Mouse (Mus musculus) left cerebral cortex, adult 11 months (tissue): Measurements from ENCODE around the gene Tsen15.

Source experiments
- DNase-seq: peaks from one replicate; pipeline ENCODE4 v3.0.0; 2022; ENCODE audit warnings: low spot score

The Tsen15 gene

GRCm38 (mm10) chr1:152386188-152386835 is at the start of gene Tsen15:
TSS of gene Tsen15 (minus strand) at chr1:152386688.
- DNase-seq, result peak; percentile 73

GRCm38 (mm10) chr1:152434166-152434565 is 47.7 kb upstream of the Tsen15 start:
- no peak for DNase-seq

DNA sequence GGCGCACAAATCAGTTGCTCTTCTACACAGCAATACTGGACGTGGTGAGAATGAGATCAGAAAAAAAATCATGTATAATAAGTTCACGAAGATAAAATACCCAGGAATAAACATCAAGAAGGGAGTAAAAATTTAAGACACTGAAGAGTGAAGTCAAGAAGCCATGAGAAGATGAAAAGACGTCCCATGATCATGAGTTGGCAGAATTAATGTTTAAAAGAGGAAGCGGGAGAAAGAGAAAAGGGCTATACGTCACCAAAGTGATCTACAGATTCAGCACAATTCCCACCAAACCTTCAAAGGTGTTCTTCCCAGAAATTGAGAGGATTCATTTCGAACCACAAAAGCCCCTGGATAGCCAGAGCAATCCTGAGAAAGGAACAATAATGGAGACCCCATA is 43.3 kb upstream of the Tsen15 start:
- no peak for DNase-seq

DNA sequence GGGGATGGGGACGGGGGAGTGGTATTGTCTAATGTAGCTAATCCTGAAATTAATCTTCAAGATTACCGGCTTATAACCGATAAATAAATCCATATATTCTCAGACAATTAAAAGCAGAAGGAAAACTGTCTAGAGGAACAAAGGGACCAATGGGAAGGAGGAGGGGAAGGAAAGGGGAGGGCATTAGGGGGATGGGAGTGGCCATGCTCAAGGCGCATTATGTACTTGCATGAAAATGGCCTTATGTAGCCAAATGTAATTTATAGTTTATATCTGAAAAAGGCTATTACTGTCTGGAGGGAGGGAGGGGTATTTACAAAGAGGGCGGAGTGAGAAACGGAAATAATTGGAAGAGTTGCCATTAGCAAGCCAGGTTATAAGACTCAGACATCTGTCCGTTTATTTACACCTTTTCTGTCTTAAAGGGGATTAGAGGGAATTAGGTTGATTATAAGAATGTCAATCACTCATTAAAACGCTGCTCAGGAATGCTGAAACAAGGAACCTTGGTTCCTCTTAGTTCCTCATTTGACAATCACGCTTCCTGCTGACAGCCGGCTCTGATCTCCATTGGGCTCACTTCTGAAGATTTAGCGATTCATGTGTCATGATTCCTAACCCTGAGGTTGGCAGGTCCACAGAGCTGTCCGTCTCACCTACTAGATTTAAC is 41.6 kb upstream of the Tsen15 start:
- no peak for DNase-seq

- DNase-seq, result no peak
Measured at GRCm38 (mm10) chr1:152423052-152423451, 36.6 kb upstream of the Tsen15 start.

DNA sequence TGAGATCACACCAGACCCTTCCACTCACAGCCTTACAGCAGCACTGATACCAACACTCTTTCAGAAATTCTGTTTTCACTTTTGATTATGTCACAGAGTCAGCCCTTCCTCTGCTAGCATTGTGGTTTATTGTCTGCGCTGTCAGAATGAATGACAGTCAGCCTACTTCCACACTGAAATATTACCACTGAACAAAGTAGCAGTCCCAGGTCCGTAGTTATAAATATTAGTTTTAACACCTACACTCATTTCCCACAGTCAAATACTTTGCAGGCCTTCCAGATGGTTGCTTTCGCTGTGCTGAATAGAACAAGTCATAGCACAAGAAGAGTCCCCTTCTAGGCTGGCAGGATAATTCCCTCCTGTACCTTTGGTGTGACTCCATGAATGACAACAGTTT is 35.8 kb upstream of the Tsen15 start:
- DNase-seq, result no peak

GRCm38 (mm10) chr1:152417602-152418001 is 31.1 kb upstream of the Tsen15 start:
- DNase-seq, result no peak

- no peak for DNase-seq
Measured at GRCm38 (mm10) chr1:152416306-152416904, 29.9 kb upstream of the Tsen15 start.

- DNase-seq, result peak; percentile 6
Measured at GRCm38 (mm10) chr1:152414451-152414850, 28.0 kb upstream of the Tsen15 start.

DNA sequence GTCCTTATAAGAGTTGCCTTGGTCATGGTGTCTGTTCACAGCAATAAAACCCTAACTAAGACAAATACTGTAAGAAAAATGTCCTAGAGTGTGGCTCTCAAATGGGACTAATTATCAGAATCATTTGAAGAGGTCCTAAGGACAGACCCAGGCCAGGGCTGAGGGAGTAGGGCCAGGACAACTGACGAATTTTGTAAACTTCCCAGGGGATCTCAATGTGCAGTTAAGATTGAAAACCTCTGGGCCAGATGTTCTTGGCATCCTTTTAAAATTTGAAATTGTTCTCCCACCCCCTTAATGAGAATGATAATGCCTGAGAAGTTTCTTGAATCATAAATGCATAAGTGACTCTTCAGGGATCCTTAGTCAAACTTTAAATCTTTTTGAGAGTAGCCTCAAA is 27.5 kb upstream of the Tsen15 start:
- no peak for DNase-seq

- no peak for DNase-seq
Measured at GRCm38 (mm10) chr1:152413116-152413515, 26.6 kb upstream of the Tsen15 start.

- no peak for DNase-seq
Measured at GRCm38 (mm10) chr1:152410657-152411056, 24.2 kb upstream of the Tsen15 start.

GRCm38 (mm10) chr1:152409356-152409755 is 22.9 kb upstream of the Tsen15 start:
- no peak for DNase-seq

GRCm38 (mm10) chr1:152407021-152407946 is 20.8 kb upstream of the Tsen15 start:
- no peak for DNase-seq

DNA sequence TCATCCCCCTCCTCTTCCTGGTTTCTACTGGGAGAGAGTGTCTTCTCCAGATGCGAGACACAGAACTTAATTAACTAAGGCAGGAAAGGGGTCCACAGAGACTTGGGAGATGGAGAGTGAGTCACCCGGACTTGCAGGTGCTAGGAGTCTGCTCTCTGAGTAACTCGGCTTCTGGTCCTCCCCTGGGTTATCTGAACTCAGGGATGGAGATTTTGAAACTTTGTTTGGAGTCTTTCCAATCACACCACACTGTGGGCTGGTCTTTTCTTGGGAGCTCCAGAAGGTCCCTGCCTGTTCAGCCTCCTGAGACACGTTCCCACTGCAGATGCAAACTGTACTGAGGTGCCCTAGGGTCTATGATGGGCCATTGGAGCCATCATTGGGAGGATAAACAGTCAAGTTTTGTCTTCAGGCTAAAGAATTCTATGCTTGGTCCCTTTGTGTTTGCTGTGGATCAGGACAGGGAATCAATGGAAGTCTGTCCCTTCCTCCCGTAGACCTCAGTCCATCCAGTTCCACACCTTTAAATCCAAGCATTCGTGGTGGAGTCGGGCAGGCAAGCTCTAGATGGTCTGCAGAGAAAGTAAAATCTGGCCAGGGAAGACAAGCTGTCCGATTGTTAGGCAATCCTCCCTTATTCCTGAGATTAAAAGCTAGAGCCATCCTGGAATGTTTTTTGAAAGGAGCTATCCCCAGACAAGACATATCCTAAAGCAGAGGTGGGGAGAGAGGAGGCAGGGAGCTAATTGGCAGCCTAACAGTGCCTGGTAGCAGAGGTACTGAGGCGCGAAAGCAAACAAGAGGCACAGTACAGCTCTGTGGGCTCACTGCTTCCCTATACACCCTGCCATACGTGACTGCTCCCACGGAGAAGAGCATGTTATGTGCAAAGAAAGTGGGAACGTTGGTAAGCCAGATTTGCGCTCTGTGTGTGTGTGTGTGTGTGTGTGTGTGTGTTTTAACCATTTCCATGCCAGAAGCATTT is 14.4 kb upstream of the Tsen15 start:
- no peak for DNase-seq

GRCm38 (mm10) chr1:152399790-152400555 is 13.5 kb upstream of the Tsen15 start, which contains the start of gene Colgalt2:
TSS of gene Colgalt2 (plus strand) at chr1:152399830.
- no peak for DNase-seq

GRCm38 (mm10) chr1:152398708-152399107 is 12.2 kb upstream of the Tsen15 start:
- no peak for DNase-seq

- no peak for DNase-seq
Measured at GRCm38 (mm10) chr1:152394956-152395515, 8.5 kb upstream of the Tsen15 start.

DNA sequence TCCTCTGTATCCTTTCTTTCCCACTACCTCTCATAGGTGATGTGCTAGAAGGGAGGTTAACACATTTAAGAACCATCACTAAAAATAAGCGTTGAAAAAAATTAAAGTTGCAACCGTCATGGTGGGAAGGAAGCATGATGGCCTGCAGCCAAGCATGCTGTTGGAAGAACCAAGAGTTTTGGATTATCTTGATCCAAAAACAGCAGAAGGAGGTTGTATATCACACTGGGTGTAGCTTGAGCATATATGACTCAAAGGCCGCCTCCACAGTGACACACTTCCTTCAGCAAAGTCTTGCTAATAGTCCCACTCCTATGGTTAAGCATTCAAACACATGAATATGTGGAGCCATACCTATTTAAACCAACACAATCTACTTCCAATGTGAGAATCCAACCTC is 7.6 kb upstream of the Tsen15 start:
- no peak for DNase-seq

GRCm38 (mm10) chr1:152389271-152389670 is 2.8 kb upstream of the Tsen15 start:
- no peak for DNase-seq
